Mouse (Mus musculus): ENCODE results near the gene Rnf220.

- TF ChIP-seq CTCF (IDR thresholded peaks at IDR 0.05; ENCODE audit: extremely low read depth, insufficient read length, insufficient replicate concordance, low read depth, low read length): peak; percentile 61; the same call in 1 of the 2 replicates
- TF ChIP-seq POLR2A (IDR thresholded peaks at IDR 0.05; ENCODE audit: low read depth, low read length): no peak
Observed at GRCm38 (mm10) chr4:117527952-117528351, 31.1 kb upstream of the Rnf220 start.

Measured in small intestine, adult 2 months (tissue).